Mouse (Mus musculus) kidney, postnatal 0 days (tissue): ENCODE measurements around the gene Hecw2. TPM values are rescaled to one million over a fixed set of nuclear protein-coding genes. Genes with fewer than 3 reads are reported as not detected.
A peak's percentile ranks its signal among the peaks of the same experiment; 100 is the strongest.

Source experiments
- ATAC-seq: fragments of 200-750 bp; cut with Nextera tagmentation; replicated peaks from 2 replicates; pipeline ENCODE4 v1.8.0; 2017; ENCODE audit warnings: low read depth, moderate number of reproducible peaks, moderate TSS enrichment, moderate library complexity; ENCODE audit not compliant: low FRiP score
- DNase-seq: peaks from one replicate; pipeline ENCODE4 v3.0.0-alpha.2; 2016; ENCODE audit warnings: low spot score
- H3K27ac ChIP-seq: fragments of 300-500 bp; sonication (generic); 2 replicates; pipeline ENCODE4 v1.5.1; 2014; ENCODE audit warnings: mild to moderate bottlenecking
- H3K27me3 ChIP-seq: fragments of 300-500 bp; sonication (generic); 2 replicates; pipeline ENCODE4 v1.6.1; 2014; ENCODE audit warnings: low read length, mixed read lengths; ENCODE audit not compliant: insufficient read depth
- H3K36me3 ChIP-seq: fragments of 300-500 bp; sonication (generic); 2 replicates; pipeline ENCODE4 v1.6.1; 2014; ENCODE audit warnings: low read length, mixed read lengths; ENCODE audit not compliant: insufficient read depth
- H3K4me1 ChIP-seq: fragments of 300-500 bp; sonication (generic); replicated peaks from 2 replicates; pipeline ENCODE4 v1.6.1; 2014; ENCODE audit warnings: antibody characterized with exemption, low read length, mixed read lengths; ENCODE audit not compliant: insufficient read depth
- H3K4me2 ChIP-seq: fragments of 300-500 bp; sonication (generic); 2 replicates; pipeline ENCODE4 v1.6.1; 2014; ENCODE audit warnings: mild to moderate bottlenecking, low read length, moderate library complexity, mixed read lengths
- H3K4me3 ChIP-seq: fragments of 300-500 bp; sonication (generic); replicated peaks from 2 replicates; pipeline ENCODE4 v1.5.1; 2014; ENCODE audit warnings: low read depth, low read length
- H3K9ac ChIP-seq: fragments of 300-500 bp; sonication (generic); 2 replicates; pipeline ENCODE4 v1.6.1; 2014; ENCODE audit warnings: low read depth, low read length
- H3K9me3 ChIP-seq: fragments of 300-500 bp; sonication (generic); replicated peaks from 2 replicates; pipeline ENCODE4 v1.6.1; 2016; ENCODE audit warnings: low read length, inconsistent platforms, mixed read lengths
- CTCF ChIP-seq: IDR thresholded peaks from 2 replicates; pipeline ENCODE4 v1.5.1; 2016; ENCODE audit warnings: antibody characterized with exemption, low read depth, mild to moderate bottlenecking, moderate library complexity
- WGBS: fragments of 180-500 bp; shearing (Covaris S2); extraction: QIAGEN DNeasy Blood & Tissue Kit; methylation state at CpG from one replicate; pipeline ENCODE4 v1.1.7; 2014; 5-methylcytosine and 5-hydroxymethylcytosine counted together
- polyA plus RNA-seq: library from polyadenylated mRNA; unstranded; fragments of >200 nt; fragmentation: Nextera tagmentation; extraction: Ambion mirVana; gene quantifications from 2 replicates; pipeline ENCODE4 v1.2.1, GENCODE M21; 2015

Gene Hecw2
- polyA plus RNA-seq, 1 experiment from 2014 or later = 2.5 TPM

DNA sequence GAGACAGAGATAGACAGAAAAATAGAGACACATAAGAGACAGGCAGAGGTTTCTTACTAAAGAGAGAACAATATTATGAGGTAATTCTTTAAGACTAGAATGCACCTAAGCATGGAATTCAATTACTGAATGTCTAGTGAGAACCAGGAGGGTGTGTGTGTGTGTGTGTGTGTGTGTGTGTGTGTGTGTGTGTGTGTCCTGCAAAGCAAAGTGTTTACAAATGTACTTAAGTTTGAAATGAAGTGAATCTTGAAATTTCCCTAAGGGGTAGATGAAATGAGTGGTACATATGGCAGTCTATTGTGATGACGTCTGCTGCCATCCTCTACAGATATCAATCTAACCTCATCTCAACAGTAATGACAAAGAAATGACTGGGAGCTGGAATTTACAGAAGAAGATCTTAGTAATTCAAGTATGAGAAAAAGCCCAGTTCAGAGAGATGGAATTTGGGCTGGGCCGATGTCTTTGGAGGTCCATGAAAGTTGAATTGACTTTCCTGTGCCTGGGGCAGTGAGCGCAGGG, 342.8 kb downstream of the Hecw2 start:
- WGBS = 88% methylated on average over 3 of the region's 3 CpGs
- no peak for TF ChIP-seq CTCF

DNA sequence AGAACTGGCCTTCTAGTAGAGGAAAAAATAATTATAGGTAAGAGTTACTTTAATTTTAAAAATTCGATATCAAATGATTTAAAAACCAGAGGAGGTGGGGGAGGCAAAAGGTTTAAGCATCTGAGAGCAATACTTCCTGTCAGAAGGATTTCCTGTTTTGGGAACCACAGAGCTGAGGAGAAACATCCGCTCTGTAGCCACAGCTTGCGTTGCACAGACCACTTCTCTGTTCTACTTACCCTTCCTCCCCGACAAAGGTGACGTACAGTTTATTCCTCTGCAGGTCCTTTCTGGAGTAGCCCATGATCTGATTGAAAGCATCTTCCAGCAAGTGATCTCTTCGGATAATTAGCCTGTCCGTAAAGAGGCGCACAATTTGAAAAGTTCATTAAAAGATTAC, 343.6 kb downstream of the Hecw2 start:
- no peak for TF ChIP-seq CTCF
- H3K9me3 ChIP-seq = no peaks in the 10 kb centered on the region
- no peaks in the 10 kb centered on the region for H3K4me1 ChIP-seq
- no peak overlapping the region for H3K4me3 ChIP-seq
- ATAC-seq (no peak), DNase-seq (peak; percentile 48)
- H3K27me3 ChIP-seq = no peaks in the 10 kb centered on the region
- H3K36me3 ChIP-seq = no peaks in the 10 kb centered on the region
- H3K4me2 ChIP-seq = no peak overlapping the region
- H3K9ac ChIP-seq = no peak overlapping the region
- H3K27ac ChIP-seq = no peak overlapping the region
- WGBS = 62% methylated on average over 8 of the region's 8 CpGs

More for the DNA sequence above, 342.8 kb downstream of the Hecw2 start:
- H3K4me2 ChIP-seq = no peak overlapping the region
- H3K9ac ChIP-seq = no peak overlapping the region
- no peaks in the 10 kb centered on the region for H3K36me3 ChIP-seq
- no peak for ATAC-seq
- no peaks in the 10 kb centered on the region for H3K4me1 ChIP-seq
- no peak for DNase-seq
- H3K27ac ChIP-seq = no peak overlapping the region
- H3K27me3 ChIP-seq = no peaks in the 10 kb centered on the region
- H3K4me3 ChIP-seq = no peak overlapping the region
- no peaks in the 10 kb centered on the region for H3K9me3 ChIP-seq

DNA sequence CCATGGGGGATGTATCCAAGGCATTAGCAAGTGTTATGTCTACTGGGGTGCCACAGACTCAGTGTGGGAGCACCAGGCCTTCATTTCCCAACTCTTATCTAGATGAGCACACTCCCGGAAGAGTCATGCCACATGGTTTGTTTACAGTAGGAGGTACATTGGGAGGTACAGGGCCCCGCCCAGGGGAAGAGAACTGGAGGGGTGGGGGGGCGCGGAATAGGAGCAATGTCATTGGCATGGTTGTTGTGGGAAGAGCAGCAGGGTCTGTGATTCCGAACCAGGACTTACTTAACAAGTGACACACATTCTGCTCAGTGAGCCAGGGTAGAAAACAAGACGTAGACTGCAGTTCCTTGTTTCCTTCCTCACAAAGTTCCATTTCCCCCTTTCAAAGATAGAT, 344.1 kb downstream of the Hecw2 start:
- H3K4me2 ChIP-seq = no peak overlapping the region
- H3K4me3 ChIP-seq = no peak overlapping the region
- ATAC-seq = peak; percentile 59; the same call in 1 of the 2 replicates
- DNase-seq = no peak
- 83% methylated on average over 6 of the region's 6 CpGs for WGBS
- no peaks in the 10 kb centered on the region for H3K27me3 ChIP-seq
- no peaks in the 10 kb centered on the region for H3K9me3 ChIP-seq
- no peak for TF ChIP-seq CTCF
- no peak overlapping the region for H3K9ac ChIP-seq
- no peaks in the 10 kb centered on the region; the same call in 1 of the 2 replicates for H3K4me1 ChIP-seq
- 0 out of 2 replicates have a peak overlapping the region, but pooled peaks have one; percentile 2 for H3K27ac ChIP-seq
- no peaks in the 10 kb centered on the region for H3K36me3 ChIP-seq

DNA sequence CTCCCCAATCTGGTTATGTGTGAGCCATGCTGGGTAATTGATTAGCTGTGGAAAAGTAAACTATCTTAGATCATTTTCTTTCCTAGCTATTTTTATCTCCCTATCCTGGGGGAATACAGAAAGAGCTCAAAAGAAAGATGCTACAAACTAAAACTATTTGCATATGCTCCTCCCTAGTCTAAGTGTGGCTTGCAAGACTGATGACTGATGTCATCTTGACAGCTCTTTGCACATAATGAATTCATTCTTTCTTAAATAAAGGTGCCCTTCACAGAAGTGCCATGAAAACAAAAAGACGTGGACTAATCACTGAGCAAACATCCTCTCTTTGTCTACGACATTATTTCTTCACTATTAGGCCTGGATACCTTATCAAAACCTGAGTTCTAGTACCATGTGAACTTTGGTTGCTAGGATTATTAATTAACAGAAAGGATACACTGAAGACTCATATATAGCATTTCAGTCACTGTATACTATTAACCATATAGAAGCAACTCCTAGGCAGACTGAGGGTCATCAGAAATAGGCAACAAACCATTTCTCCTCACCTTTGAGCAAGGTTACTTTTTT, 348.2 kb downstream of the Hecw2 start:
- Histone ChIP-seq H3K9me3 (no peaks in the 10 kb centered on the region), H3K4me3 (no peak overlapping the region), H3K27ac (peak overlapping the region; percentile 34; the same call in 1 of the 2 replicates), H3K36me3 (no peaks in the 10 kb centered on the region), H3K4me2 (no peak overlapping the region), H3K27me3 (no peaks in the 10 kb centered on the region), H3K9ac (no peak overlapping the region), H3K4me1 (no peaks in the 10 kb centered on the region; the same call in 1 of the 2 replicates)
- WGBS = 72% methylated on average over 2 of the region's 2 CpGs
- TF ChIP-seq CTCF = no peak
- no peak for ATAC-seq
- DNase-seq = no peak

DNA sequence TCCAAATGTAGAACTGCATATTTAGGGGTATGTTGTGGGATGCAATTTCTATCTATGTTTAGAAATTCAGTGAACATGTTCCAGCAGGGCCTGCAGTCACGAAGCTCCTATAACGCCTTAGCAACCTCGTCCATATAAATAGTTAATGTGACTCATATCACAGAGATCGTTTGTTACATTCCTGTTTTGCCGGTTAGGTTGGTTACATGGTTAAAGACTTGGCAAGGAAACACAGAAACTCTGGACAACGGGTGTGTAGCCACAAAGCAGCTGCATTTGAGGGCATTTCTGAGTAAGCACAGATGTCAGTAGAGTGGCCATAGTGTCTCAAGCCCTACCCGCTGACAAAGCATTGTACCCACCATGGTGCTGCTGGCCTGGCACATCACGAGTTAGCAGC, 349.1 kb downstream of the Hecw2 start:
- no peak for TF ChIP-seq CTCF
- ATAC-seq (0 out of 2 replicates have a peak, but pooled peaks have one; percentile 33), DNase-seq (peak; percentile 20)
- no peak overlapping the region for H3K9ac ChIP-seq
- peak overlapping the region; percentile 34; the same call in 1 of the 2 replicates for H3K27ac ChIP-seq
- no peaks in the 10 kb centered on the region; the same call in 1 of the 2 replicates for H3K4me1 ChIP-seq
- H3K36me3 ChIP-seq = no peaks in the 10 kb centered on the region
- no peaks in the 10 kb centered on the region for H3K9me3 ChIP-seq
- no peaks in the 10 kb centered on the region for H3K27me3 ChIP-seq
- WGBS = 56% methylated on average over 8 of the region's 8 CpGs
- H3K4me3 ChIP-seq = no peak overlapping the region
- H3K4me2 ChIP-seq = no peak overlapping the region

DNA sequence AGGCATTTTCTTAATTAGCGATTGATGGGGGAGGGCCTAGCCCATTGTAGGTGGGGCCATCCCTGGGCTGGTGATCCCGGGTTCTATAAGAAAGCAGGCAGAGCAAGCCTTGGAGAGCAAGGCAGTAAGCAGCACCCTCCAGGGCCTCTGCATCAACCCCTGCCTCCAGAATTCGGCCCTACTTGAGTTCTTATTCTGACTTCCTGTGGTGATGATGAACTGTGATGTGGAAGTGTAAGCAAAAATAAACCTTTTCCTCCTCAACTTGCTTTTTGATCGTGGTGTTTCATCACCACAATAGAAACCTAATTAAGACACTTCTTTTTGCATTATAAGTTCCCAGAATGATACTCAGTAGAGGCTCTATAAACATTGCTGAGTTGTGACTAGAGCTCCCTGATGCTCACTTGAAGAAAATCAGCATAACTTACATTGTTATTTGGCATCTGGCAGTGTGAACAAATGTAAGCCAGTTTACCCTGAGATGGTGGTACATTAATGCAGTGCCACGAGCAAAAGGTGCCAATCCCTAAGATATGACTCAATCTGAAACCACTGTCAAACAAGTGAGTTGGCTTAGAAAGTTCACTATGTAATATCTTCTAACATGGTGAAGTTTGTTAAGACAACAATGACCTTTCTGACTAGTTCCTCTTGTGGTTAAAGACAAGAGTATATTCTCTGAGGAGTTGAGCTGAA, 349.9 kb downstream of the Hecw2 start:
- WGBS = 59% methylated on average over 5 of the region's 5 CpGs
- Histone ChIP-seq H3K9ac (no peak overlapping the region), H3K4me3 (no peak overlapping the region), H3K36me3 (no peaks in the 10 kb centered on the region), H3K4me2 (no peak overlapping the region), H3K27ac (0 out of 2 replicates have a peak overlapping the region, but pooled peaks have one; percentile 19), H3K4me1 (no peaks in the 10 kb centered on the region; the same call in 1 of the 2 replicates), H3K27me3 (no peaks in the 10 kb centered on the region), H3K9me3 (no peaks in the 10 kb centered on the region)
- DNase-seq = no peak
- no peak for TF ChIP-seq CTCF
- no peak for ATAC-seq
